Mouse (Mus musculus) WW6 (cell line): Measurements from ENCODE around the gene Gtf3c6.

Experiments used
- DNase-seq: peaks from one replicate; pipeline ENCODE4 v3.0.0-alpha.2; 2013; ENCODE audit warnings: low read depth, low spot score

Gene Gtf3c6

GRCm38 (mm10) chr10:40258976-40259375 lies 1.1 kb upstream of the Gtf3c6 start:
- DNase-seq, result no peak

GRCm38 (mm10) chr10:40258401-40258966 lies 576 bp upstream of the Gtf3c6 start:
- peak; percentile 81 for DNase-seq

GRCm38 (mm10) chr10:40256716-40257115 lies 1.2 kb downstream of the Gtf3c6 start:
- no peak for DNase-seq

GRCm38 (mm10) chr10:40250969-40251368 lies 6.9 kb downstream of the Gtf3c6 start:
- no peak for DNase-seq

- DNase-seq, result no peak
Measured at GRCm38 (mm10) chr10:40249625-40250024, 8.3 kb downstream of the Gtf3c6 start.

- DNase-seq, result no peak
Measured at GRCm38 (mm10) chr10:40247166-40247716, 10.7 kb downstream of the Gtf3c6 start.

- DNase-seq, result peak; percentile 63
Measured at GRCm38 (mm10) chr10:40246374-40247165, 11.3 kb downstream of the Gtf3c6 start, which contains the start of gene Rpf2. TSS of gene Rpf2 (minus strand) at chr10:40247036.

- DNase-seq, result no peak
Measured at GRCm38 (mm10) chr10:40237826-40238225, 20.1 kb downstream of the Gtf3c6 start.

- DNase-seq, result no peak
Measured at GRCm38 (mm10) chr10:40233241-40233640, 24.7 kb downstream of the Gtf3c6 start.

- no peak for DNase-seq
Measured at GRCm38 (mm10) chr10:40232442-40232841, 25.5 kb downstream of the Gtf3c6 start.

- no peak for DNase-seq
Measured at GRCm38 (mm10) chr10:40229725-40230124, 28.2 kb downstream of the Gtf3c6 start.

- DNase-seq, result no peak
Measured at GRCm38 (mm10) chr10:40227660-40228303, 30.1 kb downstream of the Gtf3c6 start.

- DNase-seq, result no peak
Measured at GRCm38 (mm10) chr10:40218874-40219273, 39.0 kb downstream of the Gtf3c6 start.

- peak; percentile 87 for DNase-seq
Measured at GRCm38 (mm10) chr10:40212443-40213169, 45.3 kb downstream of the Gtf3c6 start.
